Mouse (Mus musculus): ENCODE data around the gene Lta. TPM values are rescaled to one million over a fixed set of nuclear protein-coding genes. Genes with fewer than 3 reads are reported as not detected.

Lta gene
- polyA plus RNA-seq, 1 experiment from 2014 or later, result not detected

- Histone ChIP-seq H3K27me3 (ENCODE audit: control insufficient read depth, insufficient read depth, low read depth, low read length) (no peaks in the 10 kb centered on the region), H3K27ac (ENCODE audit: low read length) (peak within 1 kb of the TSS; percentile 96), H3K4me1 (ENCODE audit: control insufficient read depth, low read depth, low read length) (peaks cover 27% of the 10 kb centered on the region), H3K4me2 (ENCODE audit: low read depth, low read length) (peak within 1 kb of the TSS; percentile 90), H3K4me3 (ENCODE audit: low read depth, low read length) (peak within 1 kb of the TSS; percentile 75), H3K36me3 (ENCODE audit: control insufficient read depth, insufficient read depth) (peaks cover 10% of the 10 kb centered on the region), H3K9ac (ENCODE audit: low read depth, low read length) (peak within 1 kb of the TSS; percentile 84), H3K9me3 (replicated peaks; ENCODE audit: control insufficient read depth, low read length) (no peaks in the 10 kb centered on the region)
- WGBS (ENCODE audit: insufficient replicate concordance), result 63% methylated on average over 18 of the region's 18 CpGs
- no peak for ATAC-seq (ENCODE audit: low read depth)
These were observed 28.2 kb upstream of the Lta start, which contains the start of gene Atp6v1g2 for GRCm38 (mm10) chr17:35233114-35233980. TSS of gene Atp6v1g2 (plus strand) at chr17:35233660.

- H3K9me3 ChIP-seq (replicated peaks; ENCODE audit: control insufficient read depth, low read length), result no peaks in the 10 kb centered on the region
- H3K27ac ChIP-seq (ENCODE audit: low read length), result peak overlapping the region; percentile 53
- 56% methylated on average over 5 of the region's 5 CpGs for WGBS (ENCODE audit: insufficient replicate concordance)
- H3K4me3 ChIP-seq (ENCODE audit: low read depth, low read length), result peak overlapping the region; percentile 9; the same call in 1 of the 2 replicates
- no peaks in the 10 kb centered on the region for H3K27me3 ChIP-seq (ENCODE audit: control insufficient read depth, insufficient read depth, low read depth, low read length)
- peaks cover 27% of the 10 kb centered on the region for H3K4me1 ChIP-seq (ENCODE audit: control insufficient read depth, low read depth, low read length)
- H3K36me3 ChIP-seq (ENCODE audit: control insufficient read depth, insufficient read depth), result peaks cover 10% of the 10 kb centered on the region
- H3K4me2 ChIP-seq (ENCODE audit: low read depth, low read length), result peak overlapping the region; percentile 45
- ATAC-seq (ENCODE audit: low read depth), result no peak
- peak overlapping the region; percentile 11 for H3K9ac ChIP-seq (ENCODE audit: low read depth, low read length)
These were observed 27.5 kb upstream of the Lta start for GRCm38 (mm10) chr17:35232659-35233058.

- H3K9ac ChIP-seq (ENCODE audit: low read depth, low read length), result no peak overlapping the region
- H3K27ac ChIP-seq (ENCODE audit: low read length), result peak overlapping the region; percentile 53
- H3K27me3 ChIP-seq (ENCODE audit: control insufficient read depth, insufficient read depth, low read depth, low read length), result no peaks in the 10 kb centered on the region
- ATAC-seq (ENCODE audit: low read depth), result no peak
- peaks cover 27% of the 10 kb centered on the region for H3K4me1 ChIP-seq (ENCODE audit: control insufficient read depth, low read depth, low read length)
- peaks cover 10% of the 10 kb centered on the region for H3K36me3 ChIP-seq (ENCODE audit: control insufficient read depth, insufficient read depth)
- H3K4me2 ChIP-seq (ENCODE audit: low read depth, low read length), result peak overlapping the region; percentile 45
- no peaks in the 10 kb centered on the region for H3K9me3 ChIP-seq (replicated peaks; ENCODE audit: control insufficient read depth, low read length)
- peak overlapping the region; percentile 9; the same call in 1 of the 2 replicates for H3K4me3 ChIP-seq (ENCODE audit: low read depth, low read length)
- whole genome bisulfite sequencing (ENCODE audit: insufficient replicate concordance), result 9% methylated on average over 12 of the region's 12 CpGs
These were observed 26.9 kb upstream of the Lta start for GRCm38 (mm10) chr17:35232043-35232442.

GRCm38 (mm10) chr17:35231022-35231421 is 25.9 kb upstream of the Lta start:
- Histone ChIP-seq H3K4me3 (ENCODE audit: low read depth, low read length) (no peak overlapping the region), H3K9me3 (replicated peaks; ENCODE audit: control insufficient read depth, low read length) (no peaks in the 10 kb centered on the region), H3K27ac (ENCODE audit: low read length) (peak overlapping the region; percentile 31; the same call in 1 of the 2 replicates), H3K4me2 (ENCODE audit: low read depth, low read length) (no peak overlapping the region), H3K4me1 (ENCODE audit: control insufficient read depth, low read depth, low read length) (peaks cover 22% of the 10 kb centered on the region), H3K9ac (ENCODE audit: low read depth, low read length) (no peak overlapping the region), H3K36me3 (ENCODE audit: control insufficient read depth, insufficient read depth) (peaks cover 10% of the 10 kb centered on the region), H3K27me3 (ENCODE audit: control insufficient read depth, insufficient read depth, low read depth, low read length) (no peaks in the 10 kb centered on the region)
- 73% methylated on average over 10 of the region's 10 CpGs for WGBS (ENCODE audit: insufficient replicate concordance)
- no peak for ATAC-seq (ENCODE audit: low read depth)

- no peaks in the 10 kb centered on the region; the same call in none of the 2 replicates for H3K4me1 ChIP-seq (ENCODE audit: control insufficient read depth, low read depth, low read length)
- peaks cover 10% of the 10 kb centered on the region for H3K36me3 ChIP-seq (ENCODE audit: control insufficient read depth, insufficient read depth)
- no peaks in the 10 kb centered on the region for H3K27me3 ChIP-seq (ENCODE audit: control insufficient read depth, insufficient read depth, low read depth, low read length)
- H3K27ac ChIP-seq (ENCODE audit: low read length), result no peak overlapping the region
- H3K9ac ChIP-seq (ENCODE audit: low read depth, low read length), result no peak overlapping the region
- H3K4me3 ChIP-seq (ENCODE audit: low read depth, low read length), result no peak overlapping the region
- H3K4me2 ChIP-seq (ENCODE audit: low read depth, low read length), result no peak overlapping the region
- 70% methylated on average over 14 of the region's 14 CpGs for WGBS (ENCODE audit: insufficient replicate concordance)
- no peaks in the 10 kb centered on the region for H3K9me3 ChIP-seq (replicated peaks; ENCODE audit: control insufficient read depth, low read length)
- ATAC-seq (ENCODE audit: low read depth), result no peak
These were observed 21.5 kb upstream of the Lta start for GRCm38 (mm10) chr17:35226561-35227046.

- 89% methylated on average over 5 of the region's 5 CpGs for WGBS (ENCODE audit: insufficient replicate concordance)
- H3K36me3 ChIP-seq (ENCODE audit: control insufficient read depth, insufficient read depth), result peaks cover 7% of the 10 kb centered on the region
These were observed 20.3 kb upstream of the Lta start for GRCm38 (mm10) chr17:35225456-35225855.

GRCm38 (mm10) chr17:35224641-35225040 is 19.5 kb upstream of the Lta start:
- Histone ChIP-seq H3K4me2 (ENCODE audit: low read depth, low read length) (no peak overlapping the region), H3K9me3 (replicated peaks; ENCODE audit: control insufficient read depth, low read length) (no peaks in the 10 kb centered on the region), H3K27ac (ENCODE audit: low read length) (no peak overlapping the region), H3K4me1 (ENCODE audit: control insufficient read depth, low read depth, low read length) (peaks cover 5% of the 10 kb centered on the region; the same call in 1 of the 2 replicates), H3K36me3 (ENCODE audit: control insufficient read depth, insufficient read depth) (peaks cover 6% of the 10 kb centered on the region), H3K27me3 (ENCODE audit: control insufficient read depth, insufficient read depth, low read depth, low read length) (no peaks in the 10 kb centered on the region), H3K4me3 (ENCODE audit: low read depth, low read length) (no peak overlapping the region), H3K9ac (ENCODE audit: low read depth, low read length) (no peak overlapping the region)
- WGBS (ENCODE audit: insufficient replicate concordance), result 76% methylated on average over 4 of the region's 4 CpGs
- no peak for ATAC-seq (ENCODE audit: low read depth)

More at GRCm38 (mm10) chr17:35225456-35225855, 20.3 kb upstream of the Lta start:
- ATAC-seq (ENCODE audit: low read depth), result no peak
- Histone ChIP-seq H3K27ac (ENCODE audit: low read length) (no peak overlapping the region), H3K4me1 (ENCODE audit: control insufficient read depth, low read depth, low read length) (peaks cover 2% of the 10 kb centered on the region; the same call in 1 of the 2 replicates), H3K27me3 (ENCODE audit: control insufficient read depth, insufficient read depth, low read depth, low read length) (no peaks in the 10 kb centered on the region), H3K9ac (ENCODE audit: low read depth, low read length) (no peak overlapping the region), H3K9me3 (replicated peaks; ENCODE audit: control insufficient read depth, low read length) (no peaks in the 10 kb centered on the region), H3K4me3 (ENCODE audit: low read depth, low read length) (no peak overlapping the region), H3K4me2 (ENCODE audit: low read depth, low read length) (no peak overlapping the region)

- Histone ChIP-seq H3K4me1 (ENCODE audit: control insufficient read depth, low read depth, low read length) (peaks cover 8% of the 10 kb centered on the region; the same call in 1 of the 2 replicates), H3K9ac (ENCODE audit: low read depth, low read length) (no peak overlapping the region), H3K4me2 (ENCODE audit: low read depth, low read length) (no peak overlapping the region), H3K36me3 (ENCODE audit: control insufficient read depth, insufficient read depth) (peaks cover 3% of the 10 kb centered on the region; the same call in 1 of the 2 replicates), H3K4me3 (ENCODE audit: low read depth, low read length) (no peak overlapping the region), H3K9me3 (replicated peaks; ENCODE audit: control insufficient read depth, low read length) (no peaks in the 10 kb centered on the region), H3K27me3 (ENCODE audit: control insufficient read depth, insufficient read depth, low read depth, low read length) (no peaks in the 10 kb centered on the region), H3K27ac (ENCODE audit: low read length) (peak overlapping the region; percentile 35; the same call in 1 of the 2 replicates)
- 0 out of 2 replicates have a peak, but pooled peaks have one; percentile 20 for ATAC-seq (ENCODE audit: low read depth)
- WGBS (ENCODE audit: insufficient replicate concordance), result 43% methylated on average over 6 of the region's 6 CpGs
These were observed 17.1 kb upstream of the Lta start for GRCm38 (mm10) chr17:35222299-35222698.
